Mouse (Mus musculus): Measurements from ENCODE around the gene Ppp5c. TPM values are rescaled to one million over a fixed set of nuclear protein-coding genes. Genes with fewer than 3 reads are reported as not detected.

Ppp5c gene
- polyA plus RNA-seq, 1 experiment from 2014 or later = 71.8 TPM

DNA sequence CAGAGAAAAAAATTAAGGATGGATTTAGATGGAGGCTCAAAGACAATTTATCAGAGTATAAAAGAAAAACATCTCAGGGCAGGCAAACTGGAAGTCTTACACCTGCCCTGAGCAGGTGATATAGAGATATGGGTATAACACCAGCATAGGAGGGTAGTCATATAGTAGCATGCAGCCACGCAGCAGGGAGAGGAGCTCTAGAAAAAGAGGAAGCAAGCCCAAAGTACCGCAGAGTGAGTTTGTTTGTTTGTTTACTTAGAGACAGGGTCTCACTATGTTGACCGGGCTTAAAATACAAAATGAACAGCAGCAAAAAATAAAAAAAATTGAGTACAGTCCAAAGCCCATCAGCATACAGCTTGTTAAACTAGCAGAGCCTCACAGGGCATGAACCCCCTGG lies 56.6 kb downstream of the Ppp5c start:
- H3K9ac ChIP-seq (replicated peaks; ENCODE audit: low read depth) = no peak overlapping the region
- DNase-seq (ENCODE audit: low spot score) = peak; percentile 39
- 51% methylated on average over 3 of the region's 3 CpGs for WGBS
- no peaks in the 10 kb centered on the region for H3K4me1 ChIP-seq (ENCODE audit: insufficient read depth, low read depth, low read length)
- H3K4me2 ChIP-seq (replicated peaks; ENCODE audit: low read depth, low read length) = no peak overlapping the region
- no peaks in the 10 kb centered on the region for H3K9me3 ChIP-seq (ENCODE audit: low read length)
- H3K27me3 ChIP-seq (replicated peaks; ENCODE audit: insufficient read depth, low read length) = no peaks in the 10 kb centered on the region
- no peak overlapping the region for H3K4me3 ChIP-seq (ENCODE audit: low read depth, low read length)
- no peak overlapping the region for H3K27ac ChIP-seq (ENCODE audit: low read length)
- TF ChIP-seq EP300 (IDR thresholded peaks at IDR 0.05) (no peak), CTCF (IDR thresholded peaks at IDR 0.05) (no peak)
- ATAC-seq = no peak
- no peaks in the 10 kb centered on the region for H3K36me3 ChIP-seq (ENCODE audit: insufficient read depth, low read length)

DNA sequence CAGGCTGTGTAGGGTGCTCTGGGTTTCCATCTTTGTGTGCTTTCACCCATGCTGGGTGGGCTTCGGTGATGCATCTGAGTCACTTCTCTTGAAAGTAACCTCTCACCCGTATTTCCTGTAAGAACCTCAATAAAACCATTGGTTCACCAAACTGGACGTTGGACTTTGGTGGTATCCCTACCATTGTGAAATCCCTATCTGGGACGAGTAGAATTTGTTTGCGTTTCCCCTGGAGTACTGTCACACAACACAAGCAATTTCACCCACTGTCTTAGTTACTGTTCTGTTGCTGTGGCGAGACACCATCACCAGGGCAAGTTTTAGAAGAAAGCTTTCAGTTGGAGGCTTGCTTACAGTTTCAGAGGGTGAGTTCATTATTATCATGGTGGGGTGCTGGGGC lies 59.3 kb downstream of the Ppp5c start:
- DNase-seq (ENCODE audit: low spot score) = no peak
- H3K4me3 ChIP-seq (ENCODE audit: low read depth, low read length) = no peak overlapping the region
- H3K9ac ChIP-seq (replicated peaks; ENCODE audit: low read depth) = no peak overlapping the region
- no peaks in the 10 kb centered on the region for H3K27me3 ChIP-seq (replicated peaks; ENCODE audit: insufficient read depth, low read length)
- H3K4me1 ChIP-seq (ENCODE audit: insufficient read depth, low read depth, low read length) = no peaks in the 10 kb centered on the region
- no peaks in the 10 kb centered on the region for H3K36me3 ChIP-seq (ENCODE audit: insufficient read depth, low read length)
- no peak overlapping the region for H3K27ac ChIP-seq (ENCODE audit: low read length)
- ATAC-seq = no peak
- H3K9me3 ChIP-seq (ENCODE audit: low read length) = no peaks in the 10 kb centered on the region
- 80% methylated on average over 6 of the region's 6 CpGs for WGBS
- TF ChIP-seq CTCF (IDR thresholded peaks at IDR 0.05) (no peak), EP300 (IDR thresholded peaks at IDR 0.05) (no peak)
- no peak overlapping the region for H3K4me2 ChIP-seq (replicated peaks; ENCODE audit: low read depth, low read length)

DNA sequence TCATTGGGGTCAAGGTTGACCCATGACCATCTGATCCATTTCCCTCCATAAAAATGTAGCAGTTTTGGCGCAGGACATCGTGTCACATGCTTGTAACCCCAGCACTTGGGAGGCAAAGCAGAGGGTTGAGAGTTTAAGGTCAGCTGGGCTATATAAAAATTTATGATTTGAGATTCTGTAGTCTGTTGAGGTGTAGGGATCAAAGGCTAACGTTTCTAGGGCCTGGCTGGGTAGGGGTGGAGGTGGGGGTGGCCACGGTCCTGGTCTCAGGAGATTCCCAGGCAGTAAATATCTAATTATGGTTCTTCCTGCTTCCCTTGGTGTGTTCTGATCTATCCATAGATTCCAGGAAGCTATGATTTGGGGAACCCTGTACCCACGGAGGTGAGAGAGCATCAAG lies 66.0 kb downstream of the Ppp5c start:
- TF ChIP-seq CTCF (IDR thresholded peaks at IDR 0.05) (no peak), EP300 (IDR thresholded peaks at IDR 0.05) (no peak)
- H3K36me3 ChIP-seq (ENCODE audit: insufficient read depth, low read length) = no peaks in the 10 kb centered on the region
- no peak for ATAC-seq

DNA sequence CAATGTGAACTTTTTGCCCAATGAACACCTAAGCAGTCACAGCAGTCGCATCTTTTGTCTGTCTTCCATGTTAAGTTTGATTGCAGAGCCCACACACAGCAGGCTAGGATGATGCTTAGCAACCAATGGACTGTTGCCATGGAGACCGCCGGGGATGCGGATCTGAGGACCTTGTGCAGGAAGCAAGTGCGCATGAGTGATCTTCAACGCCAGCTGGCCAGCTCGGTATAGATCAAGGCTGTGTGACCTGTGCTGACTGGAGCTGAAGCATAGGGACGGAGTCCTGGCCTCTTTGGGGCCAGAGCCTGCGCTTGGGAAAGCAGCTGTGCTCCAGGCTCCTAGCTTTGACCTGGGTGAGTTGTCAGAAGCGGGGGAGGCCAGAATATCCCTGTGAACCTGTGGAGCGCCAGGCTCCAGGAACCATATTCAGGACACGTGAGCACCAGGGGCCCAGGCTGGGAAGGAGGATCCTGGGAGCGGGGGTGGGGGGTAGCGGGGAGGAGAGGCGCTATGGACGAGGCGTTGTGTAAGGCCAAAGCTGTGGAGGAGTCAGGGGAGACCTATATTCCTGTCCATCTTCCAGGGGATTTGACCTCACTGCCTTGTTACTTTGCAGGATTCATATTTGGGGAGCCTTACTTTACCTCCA lies 68.1 kb downstream of the Ppp5c start, which contains the start of gene Pnmal1:
Gene Pnmal1 (plus strand): TSS at position 141 of the 649 bp plus-strand sequence.
- Histone ChIP-seq H3K27ac (ENCODE audit: low read length) (no peak within 1 kb of the TSS), H3K4me2 (replicated peaks; ENCODE audit: low read depth, low read length) (no peak within 1 kb of the TSS), H3K4me3 (ENCODE audit: low read depth, low read length) (no peak within 1 kb of the TSS), H3K27me3 (replicated peaks; ENCODE audit: insufficient read depth, low read length) (no peaks in the 10 kb centered on the region), H3K4me1 (ENCODE audit: insufficient read depth, low read depth, low read length) (no peaks in the 10 kb centered on the region), H3K36me3 (ENCODE audit: insufficient read depth, low read length) (no peaks in the 10 kb centered on the region), H3K9ac (replicated peaks; ENCODE audit: low read depth) (no peak within 1 kb of the TSS), H3K9me3 (ENCODE audit: low read length) (no peaks in the 10 kb centered on the region)
- DNase-seq (ENCODE audit: low spot score) (peak; percentile 34), ATAC-seq (no peak; the same call in 1 of the 2 replicates)
- TF ChIP-seq CTCF (IDR thresholded peaks at IDR 0.05) (no peak), EP300 (IDR thresholded peaks at IDR 0.05) (no peak)
- 24% methylated on average over 17 of the region's 17 CpGs for WGBS

More for the DNA sequence above, 66.0 kb downstream of the Ppp5c start:
- no peaks in the 10 kb centered on the region for H3K4me1 ChIP-seq (ENCODE audit: insufficient read depth, low read depth, low read length)
- 64% methylated on average over 5 of the region's 5 CpGs for WGBS
- H3K27me3 ChIP-seq (replicated peaks; ENCODE audit: insufficient read depth, low read length) = no peaks in the 10 kb centered on the region
- H3K27ac ChIP-seq (ENCODE audit: low read length) = no peak overlapping the region
- no peak for DNase-seq (ENCODE audit: low spot score)
- no peak overlapping the region for H3K4me2 ChIP-seq (replicated peaks; ENCODE audit: low read depth, low read length)
- H3K9ac ChIP-seq (replicated peaks; ENCODE audit: low read depth) = no peak overlapping the region
- no peak overlapping the region for H3K4me3 ChIP-seq (ENCODE audit: low read depth, low read length)
- no peaks in the 10 kb centered on the region for H3K9me3 ChIP-seq (ENCODE audit: low read length)

DNA sequence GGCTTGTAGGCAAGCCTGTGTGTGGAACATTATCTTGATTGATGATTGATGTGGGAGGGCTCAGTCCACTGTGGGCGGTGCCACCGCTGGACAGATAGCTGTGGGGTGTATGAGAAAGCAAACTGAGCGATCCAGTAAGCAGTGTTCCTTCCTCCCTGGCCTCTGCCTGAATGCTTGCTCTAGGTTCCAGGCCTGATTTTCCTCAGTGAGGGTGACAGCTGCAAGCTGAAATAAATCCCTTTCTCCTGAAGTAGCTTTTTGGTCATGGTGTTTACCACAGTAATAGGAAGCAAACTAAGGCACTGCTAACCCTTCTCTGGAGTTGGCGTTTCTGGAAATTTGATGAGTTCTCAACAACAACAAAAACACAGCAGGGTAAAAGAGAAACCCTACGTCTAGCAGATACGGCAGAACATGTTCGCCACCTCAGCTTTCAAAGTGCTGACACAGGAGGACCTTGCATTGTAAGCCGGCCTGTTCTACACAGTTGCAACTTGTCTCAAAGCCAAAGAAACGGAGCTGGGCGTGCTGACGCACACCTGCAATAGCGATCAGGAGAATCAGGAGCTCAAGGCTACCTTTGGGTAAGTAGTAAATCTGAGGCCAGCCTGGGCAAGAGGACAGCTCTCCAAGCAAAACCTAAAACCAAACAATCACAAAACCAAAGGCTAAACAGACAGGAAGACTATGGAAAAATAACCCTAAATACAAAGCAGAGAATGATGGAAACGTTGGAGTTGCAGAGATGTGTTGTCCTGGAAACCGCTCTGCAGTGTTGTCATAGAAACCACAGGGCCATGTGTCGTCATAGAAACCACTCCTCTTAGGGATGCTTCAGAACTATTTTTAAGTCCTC lies 71.1 kb downstream of the Ppp5c start:
- no peak overlapping the region for H3K4me2 ChIP-seq (replicated peaks; ENCODE audit: low read depth, low read length)
- no peak for TF ChIP-seq EP300 (IDR thresholded peaks at IDR 0.05)
- TF ChIP-seq CTCF (IDR thresholded peaks at IDR 0.05) = no peak
- no peak overlapping the region for H3K27ac ChIP-seq (ENCODE audit: low read length)
- H3K9ac ChIP-seq (replicated peaks; ENCODE audit: low read depth) = no peak overlapping the region
- H3K27me3 ChIP-seq (replicated peaks; ENCODE audit: insufficient read depth, low read length) = no peaks in the 10 kb centered on the region
- no peaks in the 10 kb centered on the region for H3K4me1 ChIP-seq (ENCODE audit: insufficient read depth, low read depth, low read length)
- H3K4me3 ChIP-seq (ENCODE audit: low read depth, low read length) = no peak overlapping the region
- no peaks in the 10 kb centered on the region for H3K36me3 ChIP-seq (ENCODE audit: insufficient read depth, low read length)
- ATAC-seq = no peak
- WGBS = 66% methylated on average over 15 of the region's 15 CpGs
- DNase-seq (ENCODE audit: low spot score) = no peak
- H3K9me3 ChIP-seq (ENCODE audit: low read length) = no peaks in the 10 kb centered on the region

DNA sequence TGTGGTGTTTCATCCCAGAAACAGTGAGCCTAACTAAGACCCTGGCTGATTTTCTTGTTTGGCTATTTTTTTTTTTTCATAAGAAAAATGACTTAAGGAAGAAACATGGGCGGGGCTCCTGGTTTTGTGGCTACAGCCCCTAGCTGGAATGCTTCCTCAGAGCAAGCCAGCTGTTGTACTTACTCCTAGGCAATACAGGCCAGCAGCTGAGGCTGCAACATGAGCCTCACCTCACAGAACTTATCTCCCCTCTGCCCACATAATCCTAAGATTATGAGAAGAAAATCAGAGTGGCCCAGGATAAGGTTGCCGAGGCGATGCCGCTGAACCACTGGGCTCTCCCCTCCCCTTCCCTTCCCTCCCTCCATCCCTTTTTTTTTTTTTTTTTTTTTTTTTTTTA lies 72.0 kb downstream of the Ppp5c start:
- Histone ChIP-seq H3K4me2 (replicated peaks; ENCODE audit: low read depth, low read length) (no peak overlapping the region), H3K36me3 (ENCODE audit: insufficient read depth, low read length) (no peaks in the 10 kb centered on the region), H3K27ac (ENCODE audit: low read length) (no peak overlapping the region), H3K9ac (replicated peaks; ENCODE audit: low read depth) (no peak overlapping the region), H3K9me3 (ENCODE audit: low read length) (no peaks in the 10 kb centered on the region), H3K4me1 (ENCODE audit: insufficient read depth, low read depth, low read length) (no peaks in the 10 kb centered on the region), H3K27me3 (replicated peaks; ENCODE audit: insufficient read depth, low read length) (no peaks in the 10 kb centered on the region), H3K4me3 (ENCODE audit: low read depth, low read length) (no peak overlapping the region)
- DNase-seq (ENCODE audit: low spot score) (no peak), ATAC-seq (no peak)
- WGBS = 50% methylated on average over 4 of the region's 4 CpGs
- no peak for TF ChIP-seq CTCF (IDR thresholded peaks at IDR 0.05)
- TF ChIP-seq EP300 (IDR thresholded peaks at IDR 0.05) = no peak

Other genes with a start within 250 kb of the Ppp5c start
- 176 and 178 TPM in 2 replicates for gene Slc1a5, start 246.6 kb downstream of the Ppp5c start, polyA plus RNA-seq (2015; fragmentation: Nextera tagmentation; extraction: Ambion mirVana)
- 57.7 and 60.7 TPM in 2 replicates for gene Strn4, start 212.0 kb downstream of the Ppp5c start, polyA plus RNA-seq (2015; fragmentation: Nextera tagmentation; extraction: Ambion mirVana)
- gene Fkrp, start 211.2 kb downstream of the Ppp5c start, polyA plus RNA-seq (2015; fragmentation: Nextera tagmentation; extraction: Ambion mirVana) = 22.3 and 23.5 TPM in 2 replicates
- gene Prkd2, start 185.0 kb downstream of the Ppp5c start, polyA plus RNA-seq (2015; fragmentation: Nextera tagmentation; extraction: Ambion mirVana) = 26.1 and 29.0 TPM in 2 replicates
- 4.2 and 4.3 TPM in 2 replicates for gene Dact3, start 152.6 kb downstream of the Ppp5c start, polyA plus RNA-seq (2015; fragmentation: Nextera tagmentation; extraction: Ambion mirVana)
- gene Gng8, start 136.1 kb downstream of the Ppp5c start, polyA plus RNA-seq (2015; fragmentation: Nextera tagmentation; extraction: Ambion mirVana) = 5.2 and 6.6 TPM in 2 replicates
- gene Ptgir, start 121.4 kb downstream of the Ppp5c start, polyA plus RNA-seq (2015; fragmentation: Nextera tagmentation; extraction: Ambion mirVana) = 2.0 and 2.4 TPM in 2 replicates
- gene Calm3, start 103.8 kb downstream of the Ppp5c start, polyA plus RNA-seq (2015; fragmentation: Nextera tagmentation; extraction: Ambion mirVana) = 61.7 and 63.6 TPM in 2 replicates
- gene Pnmal2, start 83.2 kb downstream of the Ppp5c start, polyA plus RNA-seq (2015; fragmentation: Nextera tagmentation; extraction: Ambion mirVana) = 1.9 and 2.0 TPM in 2 replicates
- 0.04 TPM in 1 of 2 replicates, not detected in the other for gene Pnmal1, start 68.2 kb downstream of the Ppp5c start, polyA plus RNA-seq (2015; fragmentation: Nextera tagmentation; extraction: Ambion mirVana)
- gene Gm42372, start 44.8 kb downstream of the Ppp5c start, polyA plus RNA-seq (2015; fragmentation: Nextera tagmentation; extraction: Ambion mirVana) = 0.02 and 0.04 TPM in 2 replicates
- gene Ccdc8, start 35.2 kb downstream of the Ppp5c start, polyA plus RNA-seq (2015; fragmentation: Nextera tagmentation; extraction: Ambion mirVana) = 7.8 and 8.0 TPM in 2 replicates
- 5.3 and 8.2 TPM in 2 replicates for gene Hif3a, start 34.5 kb upstream of the Ppp5c start, polyA plus RNA-seq (2015; fragmentation: Nextera tagmentation; extraction: Ambion mirVana)
- 0.18 and 0.21 TPM in 2 replicates for gene Psg16, start 46.1 kb upstream of the Ppp5c start, polyA plus RNA-seq (2015; fragmentation: Nextera tagmentation; extraction: Ambion mirVana)
- gene Ceacam3, start 122.4 kb upstream of the Ppp5c start, polyA plus RNA-seq (2015; fragmentation: Nextera tagmentation; extraction: Ambion mirVana) = not detected in 2 replicates
- not detected in 2 replicates for gene Psg29, start 175.6 kb upstream of the Ppp5c start, polyA plus RNA-seq (2015; fragmentation: Nextera tagmentation; extraction: Ambion mirVana)